Mouse (Mus musculus) lung, adult 2 months (tissue): ENCODE results near the gene Ndst2.
A peak's percentile ranks its signal among the peaks of the same experiment; 100 is the strongest.

Source experiments
- CTCF ChIP-seq: fragments of 200-500 bp; IDR thresholded peaks from 2 replicates; pipeline ENCODE4 v1.5.1; 2011; ENCODE audit warnings: mild to moderate bottlenecking, low read length, control low read depth; ENCODE audit not compliant: insufficient read depth
- POLR2A ChIP-seq: fragments of 200-500 bp; IDR thresholded peaks from 2 replicates; pipeline ENCODE4 v1.6.1; 2011; ENCODE audit warnings: low read depth, mild to moderate bottlenecking, control low read depth, low read length, borderline replicate concordance; ENCODE audit errors: extremely low read depth

DNA sequence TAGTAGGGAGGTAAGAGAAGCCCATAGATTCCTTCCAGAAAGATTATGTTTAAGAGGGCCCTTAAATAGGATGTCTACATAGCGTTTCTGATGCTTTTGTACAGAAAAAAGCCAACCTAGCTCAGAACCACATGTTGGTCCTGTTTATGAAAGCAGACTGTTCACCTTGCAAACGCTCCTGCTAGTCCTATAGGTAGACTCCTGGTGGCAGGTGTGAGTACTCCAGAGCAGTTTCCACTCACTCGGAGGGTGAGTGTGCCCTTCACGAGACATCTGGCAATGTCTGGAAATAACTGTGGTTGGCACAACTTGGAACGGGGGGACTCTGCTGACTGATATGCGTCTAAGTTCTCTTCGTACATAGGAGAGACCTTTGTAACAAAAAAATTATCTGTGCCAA, 33.6 kb upstream of the Ndst2 start:
- TF ChIP-seq POLR2A (no peak), CTCF (peak; percentile 17; the same call in 1 of the 2 replicates)
